Comparison of ENCODE assay signal across 26 mouse cellular contexts in the genomic region with DNA sequence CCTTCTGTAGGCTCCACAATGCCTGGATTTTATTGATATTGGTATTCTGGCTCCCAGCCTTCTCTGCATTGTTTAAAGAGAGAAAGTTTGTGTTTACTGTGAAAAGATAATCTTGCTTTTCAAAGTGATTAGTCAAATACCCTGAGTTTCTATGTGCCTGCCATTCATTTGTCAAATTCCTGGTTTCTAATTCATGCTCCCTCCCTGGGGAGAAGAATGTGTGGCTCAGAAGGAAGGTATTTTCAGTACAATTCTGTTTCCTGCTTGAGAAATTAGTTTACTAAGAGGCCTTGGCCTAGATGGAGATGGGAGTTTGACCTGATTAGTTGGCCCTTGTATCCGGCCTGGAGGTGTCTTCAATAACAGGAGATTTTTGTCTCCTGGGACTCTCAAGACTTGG.
DNase-seq lines count a peak whose midpoint lies in the region; ATAC-seq and TF ChIP-seq lines count a peak whose summit lies in the region.
"Had no signal": no experiment of that assay in that cellular context is flagged by ENCODE, and none has a peak within 500 bp of the region (broad histone marks: within the 10 kb centered on the region; RNA-seq: fewer than 3 reads in every experiment).

No protein-coding gene starts in this region.

- TF ChIP-seq POLR2A in embryonic fibroblast, embryonic 13.5 days (IDR thresholded peaks at IDR 0.05; ENCODE audit: low read depth, low read length): no peak

- H3K27me3 ChIP-seq in lung, postnatal 0 days (replicated peaks; ENCODE audit: insufficient read depth, low read length): no peaks in the 10 kb centered on the region
- no peaks in the 10 kb centered on the region for H3K27me3 ChIP-seq in forebrain, embryonic 12.5 days
- H3K27me3 ChIP-seq: embryonic facial prominence, embryonic 12.5 days; embryonic facial prominence, embryonic 15.5 days; heart, embryonic 12.5 days; heart, embryonic 15.5 days had no signal

- no peak overlapping the region for H3K27ac ChIP-seq in lung, postnatal 0 days (ENCODE audit: low read length)
- peak overlapping the region; percentile 95 for H3K27ac ChIP-seq in embryonic fibroblast, embryonic 13.5 days (ENCODE audit: insufficient read depth, low read length)
- H3K27ac ChIP-seq in forebrain, embryonic 12.5 days: no peak overlapping the region
- H3K27ac ChIP-seq: embryonic facial prominence, embryonic 12.5 days; embryonic facial prominence, embryonic 15.5 days; forebrain, embryonic 10.5 days; heart, embryonic 15.5 days; hindbrain, embryonic 10.5 days; hindbrain, embryonic 14.5 days had no signal

- no peaks in the 10 kb centered on the region for H3K9me3 ChIP-seq in lung, postnatal 0 days (ENCODE audit: low read length)
- no peaks in the 10 kb centered on the region for H3K9me3 ChIP-seq in forebrain, embryonic 12.5 days
- H3K9me3 ChIP-seq: embryonic facial prominence, embryonic 12.5 days; embryonic facial prominence, embryonic 15.5 days; forebrain, embryonic 10.5 days; heart, embryonic 12.5 days; heart, embryonic 15.5 days; hindbrain, embryonic 10.5 days had no signal

- no peak for TF ChIP-seq CTCF in lung, postnatal 0 days (IDR thresholded peaks at IDR 0.05)
- TF ChIP-seq CTCF in embryonic fibroblast, embryonic 13.5 days (IDR thresholded peaks at IDR 0.05; ENCODE audit: borderline replicate concordance, insufficient read depth, low read length): no peak

- no peak overlapping the region for H3K4me2 ChIP-seq in lung, postnatal 0 days (replicated peaks; ENCODE audit: low read depth, low read length)
- H3K4me2 ChIP-seq in forebrain, embryonic 12.5 days: no peak overlapping the region
- H3K4me2 ChIP-seq: embryonic facial prominence, embryonic 12.5 days; embryonic facial prominence, embryonic 15.5 days; heart, embryonic 12.5 days; heart, embryonic 15.5 days; hindbrain, embryonic 14.5 days had no signal

- ATAC-seq in lung, postnatal 0 days: no peak
- no peak for ATAC-seq in forebrain, embryonic 12.5 days (ENCODE audit: low FRiP score)
- no peak for ATAC-seq in erythroid progenitor cell, adult 5-6 weeks (replicated peaks; ENCODE audit: low FRiP score, poor library complexity, severe bottlenecking)
- ATAC-seq: forebrain, embryonic 14.5 days; forebrain, postnatal 0 days; intestine, postnatal 0 days had no signal

- TF ChIP-seq EP300 in lung, postnatal 0 days (IDR thresholded peaks at IDR 0.05): peak; percentile 56

- no peak overlapping the region for H3K4me3 ChIP-seq in lung, postnatal 0 days (ENCODE audit: low read depth, low read length)
- no peak overlapping the region for H3K4me3 ChIP-seq in embryonic fibroblast, embryonic 13.5 days (ENCODE audit: insufficient read depth, low read length)
- no peak overlapping the region for H3K4me3 ChIP-seq in forebrain, embryonic 12.5 days (replicated peaks)
- H3K4me3 ChIP-seq: embryonic facial prominence, embryonic 12.5 days; embryonic facial prominence, embryonic 15.5 days; erythroblast, embryonic 14.5 days; forebrain, embryonic 10.5 days; heart, embryonic 12.5 days; heart, embryonic 15.5 days; hindbrain, embryonic 10.5 days had no signal

- 72% methylated on average over 1 of the region's 1 CpGs for WGBS in lung, postnatal 0 days
- 58% methylated on average over 1 of the region's 1 CpGs for WGBS in forebrain, embryonic 12.5 days

- H3K4me1 ChIP-seq in lung, postnatal 0 days (ENCODE audit: insufficient read depth, low read depth, low read length): 0 out of 2 replicates have a peak, but pooled peaks cover 4% of the 10 kb centered on the region
- H3K4me1 ChIP-seq in embryonic fibroblast, embryonic 13.5 days (ENCODE audit: control insufficient read depth, insufficient read depth, low read length): peaks cover 24% of the 10 kb centered on the region
- H3K4me1 ChIP-seq in forebrain, embryonic 12.5 days: peaks cover 6% of the 10 kb centered on the region; the same call in 1 of the 2 replicates
- H3K4me1 ChIP-seq: embryonic facial prominence, embryonic 12.5 days; embryonic facial prominence, embryonic 15.5 days; heart, embryonic 15.5 days had no signal

- peaks cover 13% of the 10 kb centered on the region for H3K36me3 ChIP-seq in lung, postnatal 0 days (ENCODE audit: insufficient read depth, low read length)
- H3K36me3 ChIP-seq in forebrain, embryonic 12.5 days (replicated peaks): peaks cover 32% of the 10 kb centered on the region

- DNase-seq in lung, postnatal 0 days (ENCODE audit: low spot score): no peak
- DNase-seq in lung, adult 18-20 months: no peak
- DNase-seq in NIH3T3 (ENCODE audit: low read depth): peak; percentile 63
- DNase-seq: adrenal gland, postnatal 10 days; adrenal gland, postnatal 36 days; cerebellum, adult 18-20 months; cerebellum, adult 9-10 months; cerebellum, postnatal 14 days; forebrain, postnatal 0 days; gastrocnemius, postnatal 25 days; heart, adult 18-20 months; heart, postnatal 10 days; heart, postnatal 36 days had no signal

- H3K9ac ChIP-seq in lung, postnatal 0 days (replicated peaks; ENCODE audit: low read depth): no peak overlapping the region
- H3K9ac ChIP-seq in forebrain, embryonic 12.5 days: no peak overlapping the region
- H3K9ac ChIP-seq: embryonic facial prominence, embryonic 12.5 days; embryonic facial prominence, embryonic 15.5 days; forebrain, postnatal 0 days; heart, embryonic 12.5 days; heart, embryonic 15.5 days; hindbrain, embryonic 14.5 days had no signal
